Comparison of ENCODE assay signal across 8 mouse cellular contexts in the genomic region with DNA sequence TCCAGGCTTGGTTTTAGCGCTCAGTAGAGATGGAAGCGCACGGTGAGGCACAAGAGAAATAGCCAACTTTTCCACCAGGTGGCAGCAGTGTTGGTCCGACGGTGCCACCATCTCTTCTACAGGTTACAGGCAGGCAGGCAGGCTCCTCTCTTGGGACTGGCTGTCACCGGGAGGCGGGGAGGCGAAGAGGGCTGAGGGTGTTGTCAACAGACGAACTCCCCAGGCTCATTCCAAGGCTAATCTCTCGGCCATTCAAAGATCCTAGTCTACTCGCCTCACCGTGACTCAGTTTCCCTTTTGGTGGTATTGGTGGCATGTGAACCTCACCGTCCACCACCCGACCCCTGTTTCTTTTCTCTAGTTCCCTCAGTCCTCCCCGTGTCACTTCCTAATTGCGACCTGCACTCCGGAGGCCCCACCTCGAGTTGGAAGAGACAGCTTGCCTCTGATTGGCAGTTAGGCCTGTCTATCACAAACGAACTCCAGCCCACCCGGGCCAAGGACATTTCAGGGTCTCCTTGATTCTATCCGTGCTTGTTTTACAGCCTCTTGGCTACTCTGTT. TPM values are rescaled to one million over a fixed set of nuclear protein-coding genes. Genes with fewer than 3 reads are reported as not detected.
DNase-seq lines count a peak whose midpoint lies in the region; ATAC-seq and TF ChIP-seq lines count a peak whose summit lies in the region.

No protein-coding gene starts in this region.

- H3K27ac ChIP-seq in hindbrain, embryonic 12.5 days, result no peak overlapping the region
- H3K27ac ChIP-seq in lung, embryonic 16.5 days (ENCODE audit: low read length), result no peak overlapping the region

- POLR2A ChIA-PET in Patski (lab: Charles Lee), result interaction anchor here (0.8 to 1.2 kb wide), 2 partner anchors 8 to 11 kb away, joined by 4 to 5 read pairs; no protein-coding TSS in a partner anchor

- peak; percentile 79 for TF ChIP-seq CTCF in Patski (IDR thresholded peaks at IDR 0.05)

- CTCF ChIA-PET in Patski (lab: Charles Lee), result interaction anchor here (0.8 to 1.5 kb wide), 8 partner anchors 11 to 279 kb away, joined by 3 to 7 read pairs (median 4); partner anchors contain the start of gene Cdiptos

- peak; percentile 56 for ATAC-seq in Patski
- peak; percentile 88; the same call in 1 of the 2 replicates for ATAC-seq in frontal cortex, adult (ENCODE audit: low TSS enrichment)
- ATAC-seq in hindbrain, embryonic 12.5 days (ENCODE audit: low FRiP score), result peak; percentile 82
- ATAC-seq in lung, embryonic 16.5 days (ENCODE audit: low read depth), result peak; percentile 87

- no peaks in the 10 kb centered on the region for H3K27me3 ChIP-seq in Patski
- H3K27me3 ChIP-seq in hindbrain, embryonic 12.5 days, result no peaks in the 10 kb centered on the region; the same call in 1 of the 2 replicates
- no peaks in the 10 kb centered on the region; the same call in 1 of the 2 replicates for H3K27me3 ChIP-seq in lung, embryonic 16.5 days (ENCODE audit: control insufficient read depth, insufficient read depth, low read depth, low read length)

- no peaks in the 10 kb centered on the region for H3K9me3 ChIP-seq in hindbrain, embryonic 12.5 days (replicated peaks)
- H3K9me3 ChIP-seq in lung, embryonic 16.5 days (ENCODE audit: control insufficient read depth, low read length), result no peaks in the 10 kb centered on the region

- in situ Hi-C loops in Patski (cut with MboI; ENCODE audit: low pct_unique_long_range_greater_than_20kb), result loop anchor here (5.0 kb wide), 1 partner anchor 120 kb away; the partner anchor contains the start of gene Sez6l2

- 0 out of 2 replicates have a peak overlapping the region, but pooled peaks have one; percentile 15 for H3K9ac ChIP-seq in hindbrain, embryonic 12.5 days
- no peak overlapping the region for H3K9ac ChIP-seq in lung, embryonic 16.5 days (ENCODE audit: low read length)

- under 1% methylated on average over 21 of the region's 21 CpGs for WGBS in hindbrain, embryonic 12.5 days
- under 1% methylated on average over 21 of the region's 21 CpGs for WGBS in lung, embryonic 16.5 days

- DNase-seq in Patski (ENCODE audit: low read depth, low spot score), result no peak
- DNase-seq in cerebellum, adult 9-11 months, result peak; percentile 87
- peak; percentile 68 for DNase-seq in layer of hippocampus, adult 9-11 months
- peak; percentile 69 for DNase-seq in ovary, postnatal 36 days (ENCODE audit: low spot score)
- DNase-seq in thymus, postnatal 14 days, result peak; percentile 87

- peak overlapping the region; percentile 27 for H3K4me3 ChIP-seq in hindbrain, embryonic 12.5 days
- peak overlapping the region; percentile 31 for H3K4me3 ChIP-seq in lung, embryonic 16.5 days (ENCODE audit: low read length)

- peak overlapping the region; percentile 53 for H3K4me2 ChIP-seq in hindbrain, embryonic 12.5 days (replicated peaks)
- H3K4me2 ChIP-seq in lung, embryonic 16.5 days (ENCODE audit: low read depth, low read length), result peak overlapping the region; percentile 49

- H3K4me1 ChIP-seq in hindbrain, embryonic 12.5 days, result peaks cover 22% of the 10 kb centered on the region
- H3K4me1 ChIP-seq in lung, embryonic 16.5 days (replicated peaks; ENCODE audit: control insufficient read depth, insufficient read depth, low read length), result no peaks in the 10 kb centered on the region

- H3K36me3 ChIP-seq in hindbrain, embryonic 12.5 days, result no peaks in the 10 kb centered on the region
- H3K36me3 ChIP-seq in lung, embryonic 16.5 days (ENCODE audit: control insufficient read depth, insufficient read depth, low read length), result no peaks in the 10 kb centered on the region

RNA-seq across cellular contexts. Expression of gene 4930451I11Rik, which starts 0.7 kb away (rescaled TPM):
- not detected for polyA plus RNA-seq in Patski (2021)
- polyA plus RNA-seq in hindbrain, embryonic 12.5 days (2016; fragmentation: Nextera tagmentation; extraction: Ambion mirVana), result not detected in 2 replicates
- not detected in 2 replicates for polyA plus RNA-seq in lung, embryonic 16.5 days (2015; fragmentation: Nextera tagmentation; extraction: Ambion mirVana)

RNA-seq across cellular contexts. Expression of gene Doc2a, which starts 15.1 kb away (rescaled TPM):
- polyA plus RNA-seq in Patski (2021), result not detected
- 4.3 and 4.4 TPM in 2 replicates for polyA plus RNA-seq in hindbrain, embryonic 12.5 days (2016; fragmentation: Nextera tagmentation; extraction: Ambion mirVana)
- 0.49 and 0.63 TPM in 2 replicates for polyA plus RNA-seq in lung, embryonic 16.5 days (2015; fragmentation: Nextera tagmentation; extraction: Ambion mirVana)

RNA-seq across cellular contexts. Expression of gene Hirip3, which starts 29.7 kb away (rescaled TPM):
- 58.5 TPM for polyA plus RNA-seq in Patski (2021)
- polyA plus RNA-seq in hindbrain, embryonic 12.5 days (2016; fragmentation: Nextera tagmentation; extraction: Ambion mirVana), result 30.5 and 35.4 TPM in 2 replicates
- 30.3 and 32.3 TPM in 2 replicates for polyA plus RNA-seq in lung, embryonic 16.5 days (2015; fragmentation: Nextera tagmentation; extraction: Ambion mirVana)

RNA-seq across cellular contexts. Expression of gene Ino80e, which starts 30.1 kb away (rescaled TPM):
- 67.7 TPM for polyA plus RNA-seq in Patski (2021)
- polyA plus RNA-seq in hindbrain, embryonic 12.5 days (2016; fragmentation: Nextera tagmentation; extraction: Ambion mirVana), result 89.0 and 92.6 TPM in 2 replicates
- 76.5 and 89.3 TPM in 2 replicates for polyA plus RNA-seq in lung, embryonic 16.5 days (2015; fragmentation: Nextera tagmentation; extraction: Ambion mirVana)

RNA-seq across cellular contexts. Expression of gene Fam57b, which starts 34.6 kb away (rescaled TPM):
- 1.3 TPM for polyA plus RNA-seq in Patski (2021)
- polyA plus RNA-seq in hindbrain, embryonic 12.5 days (2016; fragmentation: Nextera tagmentation; extraction: Ambion mirVana), result 23.7 and 24.9 TPM in 2 replicates
- 0.36 and 0.38 TPM in 2 replicates for polyA plus RNA-seq in lung, embryonic 16.5 days (2015; fragmentation: Nextera tagmentation; extraction: Ambion mirVana)
